Mouse (Mus musculus): ENCODE measurements around the gene Tnfrsf11a.

The Tnfrsf11a gene

DNA sequence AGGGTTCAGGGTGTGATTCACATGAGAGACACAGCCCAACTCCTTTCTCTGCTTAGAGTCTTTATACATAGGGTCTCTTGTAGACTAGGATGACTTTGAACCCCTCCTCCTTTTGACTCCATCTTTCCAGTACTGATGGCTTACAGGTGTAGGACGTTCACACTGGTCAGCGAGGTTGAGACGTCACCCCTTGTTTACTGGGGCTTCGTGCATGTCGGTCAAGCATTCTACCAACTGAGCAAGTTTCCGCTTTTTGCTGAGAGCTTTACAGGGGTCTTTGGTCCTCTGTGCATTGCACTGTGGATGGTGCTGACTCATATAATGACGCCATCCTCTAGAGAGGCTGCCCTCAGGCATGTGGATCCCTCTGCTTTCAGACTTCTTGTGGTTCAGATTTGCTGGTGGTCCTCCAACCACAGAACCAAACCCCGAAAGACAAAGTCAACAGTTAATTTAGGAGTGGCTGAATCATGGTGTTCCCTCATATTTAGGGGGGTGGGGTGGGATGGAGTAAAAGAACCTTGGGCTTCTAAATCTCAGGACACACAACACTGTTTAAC is 47.3 kb downstream of the Tnfrsf11a start:
- DNase-seq (ENCODE audit: low read depth): no peak

GRCm38 (mm10) chr1:105829171-105829570 is 48.7 kb downstream of the Tnfrsf11a start:
- DNase-seq (ENCODE audit: low read depth): no peak

GRCm38 (mm10) chr1:105832784-105833183 is 52.3 kb downstream of the Tnfrsf11a start:
- no peak for DNase-seq (ENCODE audit: low read depth)

DNA sequence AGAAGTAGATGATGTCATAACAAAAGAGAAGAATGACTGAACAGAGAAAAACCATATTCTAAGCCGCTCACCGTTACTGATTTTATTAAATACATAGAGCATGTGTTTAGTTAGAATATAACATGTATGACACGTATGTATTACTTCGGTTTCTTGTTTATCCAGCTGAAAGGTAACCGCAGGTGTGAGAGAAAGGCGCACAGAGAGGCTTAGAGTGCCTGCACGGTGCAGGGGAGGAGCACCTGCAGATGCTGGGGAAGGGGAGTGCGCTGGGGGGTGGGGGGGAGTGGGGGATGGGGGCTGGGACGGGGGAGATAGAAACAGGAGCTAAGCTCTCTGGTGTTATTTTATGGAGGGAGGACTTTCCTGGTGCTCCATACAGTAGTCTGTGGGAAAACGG is 62.4 kb downstream of the Tnfrsf11a start:
- no peak for DNase-seq (ENCODE audit: low read depth)

GRCm38 (mm10) chr1:105843386-105843785 is 62.9 kb downstream of the Tnfrsf11a start:
- no peak for DNase-seq (ENCODE audit: low read depth)

DNA sequence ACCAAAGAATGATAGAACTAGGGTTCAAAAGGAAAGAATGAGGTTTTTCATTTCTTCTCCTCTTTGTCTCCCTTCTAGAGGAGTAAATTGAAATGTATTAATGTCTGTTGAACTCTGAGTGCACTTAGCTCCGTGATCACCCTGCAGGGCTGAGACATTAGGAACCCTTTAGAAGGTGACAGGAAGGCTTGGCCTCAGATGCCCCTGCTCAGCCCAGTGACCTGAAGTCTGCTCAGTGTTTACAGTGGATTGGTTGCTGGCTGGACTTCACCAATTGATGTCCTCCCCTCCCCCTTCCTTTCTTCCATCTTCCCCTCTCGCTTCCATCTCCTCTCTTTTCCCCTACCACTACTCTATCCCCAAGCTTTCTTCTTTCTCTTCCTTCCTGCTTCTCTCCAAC is 63.3 kb downstream of the Tnfrsf11a start:
- DNase-seq (ENCODE audit: low read depth): no peak

DNA sequence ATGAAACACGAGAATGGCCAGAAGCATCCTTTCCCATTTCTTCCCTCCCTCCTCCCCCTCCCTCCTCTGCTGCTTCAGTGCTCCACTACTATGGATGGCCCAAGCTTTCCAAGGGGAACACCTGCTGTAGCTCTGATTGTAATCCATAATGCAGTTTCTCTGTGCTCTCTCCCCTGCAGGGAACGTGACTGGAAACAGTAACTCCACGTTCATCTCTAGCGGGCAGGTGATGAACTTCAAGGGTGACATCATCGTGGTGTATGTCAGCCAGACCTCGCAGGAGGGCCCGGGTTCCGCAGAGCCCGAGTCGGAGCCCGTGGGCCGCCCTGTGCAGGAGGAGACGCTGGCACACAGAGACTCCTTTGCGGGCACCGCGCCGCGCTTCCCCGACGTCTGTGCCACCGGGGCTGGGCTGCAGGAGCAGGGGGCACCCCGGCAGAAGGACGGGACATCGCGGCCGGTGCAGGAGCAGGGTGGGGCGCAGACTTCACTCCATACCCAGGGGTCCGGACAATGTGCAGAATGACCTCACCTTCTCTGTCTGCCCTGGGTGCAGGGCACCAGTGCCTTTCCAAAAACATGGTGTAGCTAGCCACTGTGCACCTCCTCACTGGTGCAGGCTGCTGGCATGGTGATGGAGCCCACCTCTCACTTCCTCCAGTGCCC is 64.0 kb downstream of the Tnfrsf11a start:
- no peak for DNase-seq (ENCODE audit: low read depth)

- DNase-seq (ENCODE audit: low read depth): no peak
Observed at GRCm38 (mm10) chr1:105846431-105846830, 65.9 kb downstream of the Tnfrsf11a start.

DNA sequence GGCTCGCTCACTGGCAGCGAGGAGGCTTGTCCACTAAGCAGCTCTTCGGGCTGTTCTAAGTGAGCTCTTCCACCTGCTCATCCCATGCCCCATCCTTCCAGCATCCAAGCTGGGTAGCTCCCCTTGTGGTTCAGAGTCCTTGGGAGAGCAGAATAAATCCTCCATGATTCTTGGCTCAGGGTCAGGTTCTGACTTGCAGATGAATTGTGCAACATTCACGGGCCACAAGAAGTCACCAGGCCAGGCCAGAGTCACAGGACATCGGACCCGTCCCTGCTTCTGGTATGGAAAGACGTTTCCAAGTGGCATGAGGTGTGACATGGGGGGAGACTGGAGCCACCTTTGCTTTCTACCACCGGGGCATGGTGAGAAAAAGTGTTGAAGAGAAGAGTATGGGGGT is 68.3 kb downstream of the Tnfrsf11a start:
- no peak for DNase-seq (ENCODE audit: low read depth)

- no peak for DNase-seq (ENCODE audit: low read depth)
Observed at GRCm38 (mm10) chr1:105851341-105851740, 70.8 kb downstream of the Tnfrsf11a start.

GRCm38 (mm10) chr1:105859740-105860139 is 79.2 kb downstream of the Tnfrsf11a start:
- DNase-seq (ENCODE audit: low read depth): no peak

DNA sequence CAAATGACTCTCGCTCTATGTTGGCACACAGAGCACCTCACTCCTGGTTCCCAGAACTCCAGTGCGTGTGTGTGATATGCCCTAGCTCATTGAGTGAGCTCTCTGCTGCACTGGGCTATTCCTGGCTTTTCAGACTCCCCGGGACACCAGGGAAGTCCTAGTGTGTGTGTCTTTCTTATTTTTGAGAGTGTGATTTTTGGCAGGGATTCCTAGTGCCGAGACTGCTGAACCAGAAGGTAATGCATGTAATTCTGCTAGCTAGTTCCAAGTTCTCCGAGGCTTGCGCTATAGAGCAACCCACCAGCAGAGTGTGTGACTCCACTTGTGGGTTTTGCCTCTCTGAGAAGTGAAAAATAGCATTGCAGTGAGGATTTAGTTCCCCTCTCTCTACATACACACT is 96.1 kb downstream of the Tnfrsf11a start:
- DNase-seq (ENCODE audit: low read depth): no peak

GRCm38 (mm10) chr1:105877808-105878207 is 97.3 kb downstream of the Tnfrsf11a start:
- DNase-seq (ENCODE audit: low read depth): no peak

- no peak for DNase-seq (ENCODE audit: low read depth)
Observed at GRCm38 (mm10) chr1:105878416-105878815, 97.9 kb downstream of the Tnfrsf11a start.

DNA sequence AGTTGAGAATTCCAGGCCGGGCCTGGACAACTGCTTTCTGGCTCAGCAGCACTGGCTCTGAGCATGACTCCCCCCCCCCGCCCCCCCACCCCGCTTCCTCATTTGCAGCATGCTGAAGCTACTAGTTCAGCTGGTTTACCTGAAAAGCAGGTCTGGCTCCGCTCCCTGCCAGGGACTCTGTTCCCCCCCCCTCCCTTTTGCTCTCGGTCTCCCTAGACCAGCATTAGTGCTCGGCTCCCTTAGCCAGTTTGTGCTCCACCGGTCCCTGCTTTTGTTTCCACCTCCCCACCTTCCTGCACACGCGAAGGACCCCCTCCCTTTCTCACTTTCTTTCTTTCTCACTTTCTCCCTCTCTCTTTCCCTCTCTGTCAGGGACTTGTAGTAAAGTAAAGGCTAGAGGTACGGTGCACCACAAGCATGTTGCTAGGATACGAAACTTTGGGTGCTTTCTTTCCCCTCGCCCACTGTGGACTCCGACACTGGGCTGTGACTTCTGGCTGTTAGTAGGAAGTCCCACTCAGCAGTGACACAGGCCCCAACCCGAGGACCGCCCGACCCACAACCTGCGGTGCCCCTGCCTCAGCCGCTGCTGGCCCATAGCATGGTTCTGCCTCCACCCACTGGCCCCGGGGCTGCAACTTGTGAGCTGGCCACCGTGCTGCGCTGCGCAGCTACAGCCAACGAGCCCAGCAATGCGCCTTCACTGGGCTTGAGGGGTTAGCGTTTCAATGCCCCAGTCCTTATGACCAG is 100.2 kb downstream of the Tnfrsf11a start:
- DNase-seq (ENCODE audit: low read depth): no peak

GRCm38 (mm10) chr1:105881466-105881865 is 100.9 kb downstream of the Tnfrsf11a start:
- no peak for DNase-seq (ENCODE audit: low read depth)

- DNase-seq (ENCODE audit: low read depth): no peak
Observed at GRCm38 (mm10) chr1:105883498-105883897, 103.0 kb downstream of the Tnfrsf11a start.

GRCm38 (mm10) chr1:105885101-105885500 is 104.6 kb downstream of the Tnfrsf11a start:
- no peak for DNase-seq (ENCODE audit: low read depth)

DNA sequence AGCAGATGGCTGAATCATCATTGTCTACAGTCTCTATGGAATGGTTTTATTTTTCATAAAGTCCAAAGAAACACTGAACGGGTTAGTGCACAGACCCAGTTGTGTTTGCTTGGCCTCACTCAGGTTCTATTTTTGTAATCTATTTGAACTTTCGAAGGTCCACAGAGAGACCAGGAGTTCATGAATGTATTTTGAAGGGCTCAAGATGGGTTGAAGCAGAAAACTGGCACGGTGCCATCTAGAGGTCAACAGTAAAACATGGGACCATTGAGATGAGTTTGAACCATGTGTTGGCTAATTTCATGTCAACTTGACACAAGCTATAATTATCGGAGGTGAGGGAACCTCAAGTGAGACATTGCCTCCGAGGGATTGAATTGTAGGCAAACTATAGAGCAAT is 105.1 kb downstream of the Tnfrsf11a start:
- peak; percentile 12 for DNase-seq (ENCODE audit: low read depth)

- no peak for DNase-seq (ENCODE audit: low read depth)
Observed at GRCm38 (mm10) chr1:105886358-105886757, 105.8 kb downstream of the Tnfrsf11a start.

DNA sequence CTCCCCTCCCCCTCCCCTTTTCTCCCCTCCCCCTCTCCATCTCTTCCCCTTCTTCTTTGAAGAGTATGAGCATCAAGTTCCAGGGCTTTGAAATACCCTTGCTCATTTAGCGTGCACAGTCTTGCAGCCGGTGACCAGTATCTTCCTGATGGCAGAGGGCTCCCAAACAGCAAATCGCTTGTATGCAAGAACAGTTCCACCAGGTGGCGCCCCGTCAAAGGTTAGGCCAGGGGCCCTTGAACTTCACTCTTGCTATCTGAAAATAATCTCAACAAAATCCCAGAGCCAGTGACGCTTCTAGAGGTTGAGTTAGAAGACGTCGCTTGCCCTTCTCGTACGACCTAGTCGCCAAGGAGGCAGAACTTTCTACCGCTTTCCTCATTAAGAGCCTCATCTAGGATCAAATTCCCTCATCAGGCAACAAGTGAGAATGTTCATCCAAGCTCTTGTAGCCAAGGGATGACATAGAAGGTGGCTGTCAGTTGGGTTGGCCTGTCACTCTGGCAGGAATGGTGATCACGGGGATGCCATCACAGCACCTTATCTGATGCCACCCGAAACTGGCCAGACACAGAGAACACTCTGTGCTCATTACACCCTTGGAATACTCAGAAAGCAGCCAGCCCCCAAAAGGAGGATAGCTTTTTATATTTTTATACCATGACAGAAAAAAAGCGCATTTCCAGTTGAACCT is 110.7 kb downstream of the Tnfrsf11a start:
- peak; percentile 87 for DNase-seq (ENCODE audit: low read depth)

DNA sequence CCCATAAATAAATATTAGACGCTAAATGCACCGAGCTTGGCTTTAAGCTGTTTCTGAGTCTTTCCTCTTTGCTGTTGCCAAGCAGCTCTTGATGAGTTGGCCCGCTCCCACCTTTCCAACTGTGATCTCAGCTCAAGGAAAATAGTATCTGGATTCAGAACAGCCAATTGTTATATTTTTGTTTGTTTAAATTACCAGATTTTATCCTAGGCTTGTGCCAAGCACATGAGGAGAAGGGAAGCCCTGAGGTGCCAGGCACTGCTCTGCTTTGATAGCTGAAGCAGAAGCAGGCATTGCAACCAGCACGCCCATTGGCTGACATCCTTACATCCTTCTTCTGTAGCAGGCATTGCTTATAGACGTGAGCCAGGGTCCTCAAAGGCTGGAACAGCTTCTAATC is 114.5 kb downstream of the Tnfrsf11a start:
- no peak for DNase-seq (ENCODE audit: low read depth)
